Mouse (Mus musculus) 3134 (cell line): ENCODE measurements around the gene Dctn5.

ENCODE experiments used
- DNase-seq: peaks from one replicate; pipeline ENCODE4 v3.0.0-alpha.2; 2011; ENCODE audit warnings: low spot score; ENCODE audit not compliant: insufficient read length; ENCODE audit errors: extremely low read depth

Gene Dctn5

GRCm38 (mm10) chr7:122158915-122159902, 26.4 kb downstream of the Dctn5 start, which contains the start of gene Plk1:
Gene Plk1 (plus strand): TSS chr7:122159439.
- peak; percentile 87 for DNase-seq

- DNase-seq, result peak; percentile 19
These were observed 27.2 kb downstream of the Dctn5 start for GRCm38 (mm10) chr7:122160037-122160436.

GRCm38 (mm10) chr7:122163766-122164165, 30.9 kb downstream of the Dctn5 start:
- no peak for DNase-seq

- no peak for DNase-seq
These were observed 34.4 kb downstream of the Dctn5 start for GRCm38 (mm10) chr7:122167203-122167602.

GRCm38 (mm10) chr7:122170705-122171104, 37.9 kb downstream of the Dctn5 start:
- DNase-seq, result no peak

GRCm38 (mm10) chr7:122171613-122172012, 38.8 kb downstream of the Dctn5 start:
- DNase-seq, result no peak

- DNase-seq, result no peak
These were observed 47.9 kb downstream of the Dctn5 start for GRCm38 (mm10) chr7:122180720-122181119.

GRCm38 (mm10) chr7:122184569-122184968, 51.7 kb downstream of the Dctn5 start:
- no peak for DNase-seq

- DNase-seq, result no peak
These were observed 53.2 kb downstream of the Dctn5 start, which contains the start of gene Ern2 for GRCm38 (mm10) chr7:122186043-122186442. Gene Ern2 (minus strand): TSS chr7:122186207.

- DNase-seq, result no peak
These were observed 56.6 kb downstream of the Dctn5 start for GRCm38 (mm10) chr7:122189484-122189883.

- no peak for DNase-seq
These were observed 58.3 kb downstream of the Dctn5 start for GRCm38 (mm10) chr7:122191097-122191496.

- DNase-seq, result no peak
These were observed 61.1 kb downstream of the Dctn5 start for GRCm38 (mm10) chr7:122193919-122194318.

- DNase-seq, result no peak
These were observed 63.9 kb downstream of the Dctn5 start for GRCm38 (mm10) chr7:122196771-122197170.

GRCm38 (mm10) chr7:122197306-122197705, 64.5 kb downstream of the Dctn5 start:
- no peak for DNase-seq
